ENCODE assay signal across 9 mouse cellular contexts in genomic region chr9:117903025-117903424, GRCm38 (mm10).
DNase-seq lines count a peak whose midpoint lies in the region; ATAC-seq and TF ChIP-seq lines count a peak whose summit lies in the region.
"Had no signal": no experiment of that assay in that cellular context is flagged by ENCODE, and none has a peak within 500 bp of the region (broad histone marks: within the 10 kb centered on the region; RNA-seq: fewer than 3 reads in every experiment).

No protein-coding gene starts in this region.

- no peak overlapping the region for H3K4me3 ChIP-seq in heart, embryonic 12.5 days
- H3K4me3 ChIP-seq in limb, embryonic 10.5 days: no peak overlapping the region
- H3K4me3 ChIP-seq in midbrain, postnatal 0 days (ENCODE audit: low read depth, low read length): no peak overlapping the region
- H3K4me3 ChIP-seq: heart, embryonic 15.5 days had no signal

- peak; percentile 82 for TF ChIP-seq CTCF in midbrain, postnatal 0 days (IDR thresholded peaks at IDR 0.05)

- no peak overlapping the region for H3K4me2 ChIP-seq in heart, embryonic 12.5 days
- H3K4me2 ChIP-seq in midbrain, postnatal 0 days (ENCODE audit: low read depth, low read length, poor library complexity, severe bottlenecking): no peak overlapping the region

- no peaks in the 10 kb centered on the region for H3K27me3 ChIP-seq in heart, embryonic 12.5 days (replicated peaks)
- H3K27me3 ChIP-seq in limb, embryonic 10.5 days (ENCODE audit: low read depth, poor library complexity, severe bottlenecking): no peaks in the 10 kb centered on the region
- no peaks in the 10 kb centered on the region for H3K27me3 ChIP-seq in midbrain, postnatal 0 days (ENCODE audit: insufficient read depth, low read length)
- H3K27me3 ChIP-seq: heart, embryonic 15.5 days had no signal

- ATAC-seq in heart, embryonic 12.5 days (ENCODE audit: insufficient number of reproducible peaks, low FRiP score): no peak
- peak; percentile 30 for ATAC-seq in inflammation-experienced regulatory T-cells, adult 6 months
- ATAC-seq in midbrain, postnatal 0 days (ENCODE audit: low FRiP score): peak; percentile 20; the same call in 1 of the 2 replicates

- H3K9me3 ChIP-seq in heart, embryonic 12.5 days (replicated peaks): no peaks in the 10 kb centered on the region
- H3K9me3 ChIP-seq in limb, embryonic 10.5 days (replicated peaks): no peaks in the 10 kb centered on the region
- no peaks in the 10 kb centered on the region for H3K9me3 ChIP-seq in midbrain, postnatal 0 days (ENCODE audit: low read length)
- H3K9me3 ChIP-seq: heart, embryonic 15.5 days had no signal

- H3K36me3 ChIP-seq in heart, embryonic 12.5 days: no peaks in the 10 kb centered on the region
- H3K36me3 ChIP-seq in limb, embryonic 10.5 days: no peaks in the 10 kb centered on the region
- H3K36me3 ChIP-seq in midbrain, postnatal 0 days (ENCODE audit: insufficient read depth, low read length): no peaks in the 10 kb centered on the region
- H3K36me3 ChIP-seq: heart, embryonic 15.5 days had no signal

- peak; percentile 24 to 42 for DNase-seq in heart, adult 18-20 months
- peak; percentile 19 for DNase-seq in Muller cell, postnatal 12 days (ENCODE audit: inconsistent ontology term)
- DNase-seq in embryo, embryonic 10 days (ENCODE audit: low spot score): peak; percentile 52
- peak; percentile 49 for DNase-seq in limb, embryonic 10.5 days (ENCODE audit: low spot score)
- DNase-seq in midbrain, postnatal 0 days (ENCODE audit: low spot score): peak; percentile 71
- no peak for DNase-seq in ovary, postnatal 10 days (ENCODE audit: low spot score)

- H3K9ac ChIP-seq in heart, embryonic 12.5 days: no peak overlapping the region
- H3K9ac ChIP-seq in midbrain, postnatal 0 days (replicated peaks; ENCODE audit: low read length, poor library complexity, severe bottlenecking): no peak overlapping the region
- H3K9ac ChIP-seq: heart, embryonic 15.5 days had no signal

- no peak overlapping the region for H3K27ac ChIP-seq in heart, embryonic 12.5 days (ENCODE audit: poor library complexity, severe bottlenecking)
- H3K27ac ChIP-seq in limb, embryonic 10.5 days: no peak overlapping the region
- H3K27ac ChIP-seq in midbrain, postnatal 0 days (ENCODE audit: low read depth, low read length): no peak overlapping the region
- H3K27ac ChIP-seq: heart, embryonic 15.5 days had no signal

- H3K4me1 ChIP-seq in heart, embryonic 12.5 days (replicated peaks): peaks cover 10% of the 10 kb centered on the region
- H3K4me1 ChIP-seq in limb, embryonic 10.5 days: peaks cover 12% of the 10 kb centered on the region
- no peaks in the 10 kb centered on the region for H3K4me1 ChIP-seq in midbrain, postnatal 0 days (ENCODE audit: insufficient read depth, low read length)

- 43% methylated on average over 4 of the region's 4 CpGs for WGBS in heart, embryonic 12.5 days
- 64% methylated on average over 4 of the region's 4 CpGs for WGBS in limb, embryonic 10.5 days
- 53% methylated on average over 4 of the region's 4 CpGs for WGBS in midbrain, postnatal 0 days
